Mouse (Mus musculus): ENCODE results near the gene Arhgef2. TPM values are rescaled to one million over a fixed set of nuclear protein-coding genes. Genes with fewer than 3 reads are reported as not detected.
"Not testable (repeated sequence)": the region's sequence is repeated elsewhere in the genome, so short reads cannot be mapped to it uniquely, and the experiment has no call there.

The Arhgef2 gene
- total RNA-seq, 2 experiments from 2014 or later = 42.5 to 48.1 TPM

DNA sequence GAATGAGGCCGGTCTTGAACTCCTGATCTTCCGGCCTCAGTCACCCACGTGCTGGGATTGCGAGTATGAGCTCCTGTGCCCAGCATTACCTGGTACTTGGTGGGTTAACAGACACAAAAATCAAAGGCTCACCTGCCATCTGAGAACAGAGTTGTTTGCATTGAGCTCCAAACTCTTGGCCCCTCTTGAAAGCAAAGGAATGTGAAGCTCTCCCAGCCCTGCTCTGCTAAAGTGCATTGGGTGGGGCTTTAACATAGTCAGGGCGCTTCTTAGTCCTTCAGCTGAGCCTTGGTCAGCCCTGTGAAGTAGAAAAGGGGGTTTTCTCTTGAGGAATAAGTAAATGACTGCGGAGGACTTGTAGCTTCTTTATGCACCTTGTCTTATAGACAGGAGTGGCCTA lies 20.0 kb upstream of the Arhgef2 start:
- intact Hi-C loops (cut with DNase I; ENCODE audit: low total_unique reads) = no loop called here
- no peak for DNase-seq

DNA sequence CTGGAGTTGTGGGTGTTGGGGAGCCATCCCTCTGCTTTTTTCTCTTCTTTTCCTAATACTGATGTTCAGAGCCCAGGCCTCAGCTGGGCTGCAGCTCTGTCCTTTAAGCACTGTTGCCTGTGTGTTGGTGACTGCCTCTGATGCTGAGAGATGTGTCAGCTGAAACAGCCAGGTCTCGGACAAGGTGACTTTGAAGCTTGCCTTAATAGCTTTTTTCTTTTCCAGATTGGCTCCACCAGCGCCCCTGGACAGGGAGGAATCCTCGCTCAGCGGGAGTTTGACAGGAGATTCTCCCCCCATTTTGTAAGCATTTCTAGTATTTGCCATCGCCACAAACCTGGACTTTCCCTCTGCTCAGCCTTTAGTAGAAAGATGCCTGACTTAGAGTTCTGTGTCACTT lies 19.1 kb upstream of the Arhgef2 start:
- intact Hi-C loops (cut with DNase I; ENCODE audit: low total_unique reads) = no loop called here
- no peak for DNase-seq

DNA sequence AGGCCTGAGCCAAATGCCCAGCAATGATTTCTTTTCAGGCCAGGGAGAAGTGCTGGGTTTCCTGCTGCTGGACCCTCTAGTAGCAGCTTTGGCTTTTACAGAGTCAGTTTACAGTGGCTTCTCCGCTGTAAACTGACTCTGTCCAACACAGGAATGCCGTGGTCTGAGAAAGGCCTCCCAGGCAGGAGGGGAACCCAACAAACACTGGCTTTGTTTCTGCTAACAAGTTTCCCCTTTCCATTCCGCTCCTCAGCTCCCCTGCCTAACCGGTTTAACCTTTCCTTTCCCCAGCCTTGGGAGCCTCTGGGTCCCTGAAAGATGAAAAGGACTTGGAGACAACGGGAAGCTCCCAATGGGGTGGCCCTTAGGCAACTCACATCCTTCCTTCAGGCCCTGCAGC lies 15.5 kb upstream of the Arhgef2 start:
- intact Hi-C loops (cut with DNase I; ENCODE audit: low total_unique reads) = no loop called here
- DNase-seq = no peak

DNA sequence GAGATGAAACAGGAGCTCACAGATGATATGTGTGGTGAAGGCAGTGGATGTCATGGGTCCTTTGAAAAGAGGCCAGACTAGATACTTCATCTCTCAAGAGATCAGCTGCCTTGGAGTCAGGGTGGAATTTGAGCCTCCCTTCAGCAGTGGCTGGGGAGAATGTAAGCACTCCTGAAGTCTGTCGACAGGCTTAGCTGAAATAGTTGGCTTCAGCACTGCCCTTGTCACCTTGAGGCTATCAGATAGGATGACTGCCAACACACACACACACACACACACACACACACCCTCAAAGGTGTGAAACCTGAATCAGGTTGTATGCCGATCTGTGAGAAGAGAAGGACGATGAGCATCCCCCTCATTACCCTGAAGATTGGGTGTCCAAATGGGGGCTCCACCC lies 14.7 kb upstream of the Arhgef2 start:
- no peak for DNase-seq
- intact Hi-C loops (cut with DNase I; ENCODE audit: low total_unique reads) = no loop called here

DNA sequence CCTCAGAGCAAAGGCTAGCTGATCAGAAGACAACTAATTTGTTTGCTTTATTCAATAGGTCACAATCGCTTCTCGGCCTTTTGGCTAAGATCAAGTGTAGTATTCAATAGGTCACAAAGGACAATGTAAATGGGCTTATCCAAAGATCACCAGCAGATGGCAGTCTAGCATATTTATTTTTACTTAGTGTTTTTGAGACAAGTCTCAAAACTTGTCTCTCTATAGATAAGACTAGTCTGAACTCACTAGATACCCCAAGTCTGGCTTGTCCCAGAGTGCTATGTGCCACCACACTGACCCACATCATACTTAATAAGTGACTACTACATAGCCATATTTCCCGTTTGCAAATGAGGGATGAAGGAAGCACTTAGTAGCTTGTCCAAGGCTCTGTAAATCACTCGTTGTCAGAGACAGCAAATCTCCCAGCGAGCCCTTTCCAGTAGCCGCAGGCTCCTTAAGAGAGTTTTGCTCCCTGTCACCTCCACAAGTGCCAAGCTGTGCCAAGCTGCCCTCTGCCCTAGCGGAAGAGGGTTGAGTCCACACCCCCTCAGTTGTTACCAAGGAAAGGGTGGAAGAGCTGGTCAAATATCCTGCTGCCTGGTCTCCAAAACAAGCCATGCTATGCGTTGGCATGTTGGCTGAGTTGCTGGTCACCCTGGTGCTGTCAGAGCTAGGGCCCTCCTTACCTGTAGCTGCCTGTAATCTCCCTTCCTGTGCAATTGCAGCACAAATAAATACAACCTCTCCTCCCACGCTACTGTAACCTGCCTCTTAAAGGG lies 13.6 kb upstream of the Arhgef2 start:
- intact Hi-C loops (cut with DNase I; ENCODE audit: low total_unique reads) = no loop called here
- DNase-seq = no peak

DNA sequence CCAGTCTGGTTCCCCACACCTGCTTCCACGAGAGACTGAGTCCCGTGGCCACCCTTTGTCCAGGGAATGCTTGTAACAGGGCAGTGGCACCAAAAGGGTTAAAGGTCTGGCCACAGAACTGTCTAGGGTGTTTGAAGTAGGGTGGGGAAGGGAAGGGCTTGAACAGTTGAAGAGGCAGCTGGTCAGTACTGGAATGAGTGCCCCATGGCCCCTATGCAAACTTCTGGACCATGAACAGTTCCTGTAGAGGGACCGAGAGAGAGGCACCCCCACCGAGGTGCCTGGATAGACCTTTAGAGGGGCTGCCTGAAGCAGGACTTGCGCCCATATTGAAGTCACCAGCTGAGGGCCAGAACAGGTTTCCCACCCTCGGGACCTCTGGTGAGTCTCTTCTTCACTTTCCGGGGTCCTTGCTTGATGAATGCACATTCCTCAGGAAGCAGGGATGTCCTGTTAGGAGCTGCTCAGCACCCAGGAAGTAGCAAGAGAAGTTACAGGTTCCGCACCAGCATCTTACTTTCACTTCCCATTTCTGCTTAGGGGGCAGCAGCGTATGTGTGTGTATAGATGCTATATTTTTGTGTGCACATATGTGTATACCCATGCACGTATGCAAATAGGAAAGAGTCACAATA lies 12.7 kb upstream of the Arhgef2 start:
- DNase-seq = no peak
- intact Hi-C loops (cut with DNase I; ENCODE audit: low total_unique reads) = no loop called here

DNA sequence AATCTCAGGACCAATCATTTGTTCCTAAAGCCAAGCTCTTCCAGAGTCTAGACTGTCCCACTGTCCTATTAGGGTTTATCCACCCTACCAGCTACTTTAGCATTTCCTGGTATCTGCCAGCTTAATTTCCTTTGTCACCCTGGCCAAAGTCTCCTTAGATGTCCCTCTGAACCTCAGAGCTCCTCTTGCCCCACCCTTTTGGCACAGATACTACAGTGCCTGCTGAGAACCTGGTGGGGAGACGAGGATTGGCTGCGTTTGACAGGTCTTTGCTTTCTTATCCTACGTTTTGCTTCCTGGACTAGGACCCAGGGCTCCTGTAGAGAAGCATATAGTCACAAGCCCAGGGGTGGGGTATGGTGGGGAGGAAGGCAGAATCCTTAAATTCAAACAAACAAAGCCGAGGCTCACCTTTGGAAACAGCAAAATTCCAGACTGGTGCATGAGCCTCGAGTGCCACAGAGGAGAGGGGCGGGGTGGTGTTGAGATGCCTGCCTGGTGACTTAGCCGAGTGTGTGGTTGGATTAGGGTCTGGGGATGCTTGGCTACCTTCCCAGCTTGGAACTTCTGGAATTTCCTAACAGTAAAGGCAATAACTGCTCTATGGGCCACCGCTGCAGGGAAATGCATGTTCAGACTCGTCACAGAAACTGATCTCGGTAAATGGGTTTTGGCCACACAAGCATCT lies 11.7 kb upstream of the Arhgef2 start:
- intact Hi-C loops (cut with DNase I; ENCODE audit: low total_unique reads) = no loop called here
- no peak for DNase-seq

DNA sequence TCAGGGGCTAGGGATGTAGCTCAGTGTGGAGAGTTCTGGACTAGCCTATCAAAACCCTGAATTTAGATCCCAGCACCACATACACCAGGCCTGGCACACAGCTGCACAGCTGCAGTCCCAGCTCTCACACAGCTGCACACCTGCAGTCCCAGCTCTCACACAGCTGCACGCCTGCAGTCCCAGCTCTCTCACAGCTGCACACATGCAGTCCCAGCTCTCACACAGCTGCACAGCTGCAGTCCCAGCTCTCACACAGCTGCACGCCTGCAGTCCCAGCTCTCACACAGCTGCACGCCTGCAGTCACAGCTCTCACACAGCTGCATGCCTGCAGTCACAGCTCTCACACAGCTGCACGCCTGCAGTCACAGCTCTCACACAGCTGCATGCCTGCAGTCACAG lies 9.2 kb upstream of the Arhgef2 start:
- intact Hi-C loops (cut with DNase I; ENCODE audit: low total_unique reads); DNase-seq: not testable (repeated sequence)

DNA sequence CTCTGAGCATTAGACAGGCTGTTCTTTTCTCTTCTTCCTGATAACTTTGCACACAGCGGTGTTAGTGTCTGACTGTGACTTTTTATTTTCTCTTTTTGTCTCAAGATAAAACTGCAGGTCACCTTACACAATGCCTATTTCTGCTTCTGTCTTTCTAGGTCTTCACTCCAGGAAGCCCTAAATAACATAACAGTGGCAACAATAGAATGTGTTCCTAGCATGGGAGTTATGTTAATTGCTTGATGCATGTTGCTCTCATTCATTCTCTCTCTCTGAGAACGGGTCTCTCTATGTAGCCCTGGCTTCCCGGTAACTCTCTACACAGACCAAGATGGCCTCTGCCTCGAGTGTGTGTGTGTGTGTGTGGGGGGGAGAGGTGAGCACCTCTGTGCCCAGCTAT lies 3.3 kb upstream of the Arhgef2 start:
- DNase-seq = no peak
- intact Hi-C loops (cut with DNase I; ENCODE audit: low total_unique reads) = no loop called here

DNA sequence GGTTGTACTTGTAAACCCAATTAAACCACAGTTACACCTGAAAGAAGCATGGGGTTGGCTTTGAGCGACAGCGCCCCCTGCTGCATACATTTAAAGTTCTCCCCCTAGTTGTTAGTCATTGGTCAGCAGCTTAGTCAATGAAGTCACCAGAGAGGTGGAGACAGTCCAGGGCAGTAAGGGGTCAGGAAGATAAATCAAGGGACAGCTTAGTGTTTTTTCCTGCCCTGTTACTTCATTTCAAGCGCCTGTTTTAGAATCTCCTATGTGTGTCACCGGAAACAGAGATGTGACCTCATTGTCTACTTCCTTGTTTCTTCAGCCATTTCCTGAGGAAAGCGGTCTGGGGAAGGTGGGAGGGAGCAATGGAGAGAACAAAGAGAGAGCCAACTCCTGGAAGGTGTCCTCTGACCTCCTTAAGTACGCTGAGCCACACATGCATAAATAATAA lies 2.0 kb upstream of the Arhgef2 start:
- peak; percentile 60 for DNase-seq
- intact Hi-C loops (cut with DNase I; ENCODE audit: low total_unique reads) = no loop called here

DNA sequence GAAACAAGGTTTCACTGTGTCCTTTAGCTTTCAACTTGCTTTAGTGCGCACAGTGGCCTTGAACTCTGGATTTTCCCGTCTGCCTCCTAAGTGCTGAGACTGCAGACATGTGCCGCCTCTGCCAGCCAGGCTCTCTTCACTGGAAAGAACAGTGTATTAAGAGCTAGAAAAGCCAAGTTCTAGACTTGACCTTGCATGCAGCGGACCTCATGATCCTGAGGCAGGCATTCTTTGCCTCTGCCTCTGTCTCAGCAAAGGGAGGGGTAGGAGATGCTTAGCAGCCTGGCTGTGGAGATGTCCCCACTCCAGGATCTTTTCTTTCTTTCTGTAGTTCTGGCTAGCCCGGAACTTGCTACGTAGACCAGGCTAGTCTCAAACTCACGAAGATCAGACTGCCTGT lies 903 bp upstream of the Arhgef2 start:
- DNase-seq = no peak
- intact Hi-C loops (cut with DNase I; ENCODE audit: low total_unique reads) = no loop called here

DNA sequence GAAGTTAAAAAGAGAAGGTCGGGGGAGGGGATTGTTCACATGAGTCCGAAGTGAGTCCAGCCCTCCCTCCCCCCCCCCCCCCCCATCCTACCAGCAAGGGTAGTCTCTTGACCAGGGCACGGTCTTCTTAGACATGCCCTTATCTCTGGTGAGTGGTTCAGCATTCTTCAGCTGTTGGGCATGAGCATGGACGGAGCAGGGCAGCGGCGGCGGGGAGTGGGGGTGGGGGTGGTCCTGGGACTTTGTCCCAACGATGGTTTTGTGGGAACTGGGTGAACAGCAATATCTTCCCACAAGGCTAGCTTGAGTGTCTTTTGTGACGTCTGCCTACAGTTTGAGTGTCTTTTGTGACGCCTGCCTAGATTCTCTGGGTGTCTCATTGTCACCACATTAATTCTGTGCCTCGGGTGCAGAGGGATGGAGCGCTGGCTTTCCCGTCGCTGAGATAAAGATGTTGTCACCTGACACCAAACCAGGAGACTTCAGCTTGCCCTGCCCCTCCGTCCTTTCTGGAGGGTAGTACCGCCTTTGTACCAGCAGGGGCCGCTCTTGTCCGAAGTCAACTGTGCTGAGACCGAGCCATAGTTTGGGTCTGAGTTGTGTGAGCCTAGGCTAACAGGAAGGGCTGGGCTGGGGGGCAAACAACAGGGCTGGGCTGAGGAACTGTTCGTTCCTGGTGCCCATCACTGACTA lies 1.4 kb downstream of the Arhgef2 start:
- intact Hi-C loops (cut with DNase I; ENCODE audit: low total_unique reads) = no loop called here
- peak; percentile 85 for DNase-seq

DNA sequence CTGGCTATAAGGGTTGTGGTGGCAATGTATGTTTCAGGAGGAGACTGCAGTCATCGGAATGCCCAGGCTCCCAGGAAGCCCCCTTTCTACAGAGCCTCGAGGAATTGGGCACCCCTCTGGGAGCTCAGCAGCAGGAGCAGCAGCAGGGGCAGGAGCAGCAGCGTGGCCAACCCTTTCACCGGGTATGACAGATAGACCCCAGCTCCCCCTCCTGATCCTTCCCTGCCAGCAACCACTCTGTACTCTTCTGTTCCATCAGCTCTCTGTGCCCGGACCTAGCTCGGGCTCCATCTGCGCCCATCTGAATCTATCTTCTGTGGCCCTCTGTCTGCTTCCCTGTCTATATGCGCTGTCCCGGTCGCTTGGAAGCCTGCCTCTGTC lies 2.0 kb downstream of the Arhgef2 start:
- intact Hi-C loops (cut with DNase I; ENCODE audit: low total_unique reads) = loop anchor here (2.0 kb wide), 1 partner anchor 25 kb away; no protein-coding TSS in a partner anchor
- no peak for DNase-seq

DNA sequence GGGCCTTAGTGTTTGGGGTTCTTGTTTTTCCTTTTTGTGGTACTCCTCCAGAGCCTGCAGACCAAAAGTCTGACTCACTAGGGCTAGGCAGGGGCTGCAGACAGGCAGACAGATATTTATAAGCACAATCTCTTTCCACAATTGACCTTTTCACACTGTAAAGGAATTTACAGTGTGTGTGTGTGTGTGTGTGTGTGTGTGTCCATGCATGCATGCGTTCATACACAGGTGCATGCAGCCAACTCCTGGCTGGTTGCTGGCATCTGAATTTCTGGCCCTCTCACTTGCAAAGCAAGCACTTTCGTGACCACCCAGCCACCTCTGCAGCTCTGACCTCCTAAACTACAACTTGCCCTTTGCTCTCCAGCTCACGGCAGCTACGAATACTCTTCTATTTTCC lies 3.3 kb downstream of the Arhgef2 start:
- intact Hi-C loops (cut with DNase I; ENCODE audit: low total_unique reads) = loop anchor here (2.0 kb wide), 1 partner anchor 24 kb away; no protein-coding TSS in a partner anchor

DNA sequence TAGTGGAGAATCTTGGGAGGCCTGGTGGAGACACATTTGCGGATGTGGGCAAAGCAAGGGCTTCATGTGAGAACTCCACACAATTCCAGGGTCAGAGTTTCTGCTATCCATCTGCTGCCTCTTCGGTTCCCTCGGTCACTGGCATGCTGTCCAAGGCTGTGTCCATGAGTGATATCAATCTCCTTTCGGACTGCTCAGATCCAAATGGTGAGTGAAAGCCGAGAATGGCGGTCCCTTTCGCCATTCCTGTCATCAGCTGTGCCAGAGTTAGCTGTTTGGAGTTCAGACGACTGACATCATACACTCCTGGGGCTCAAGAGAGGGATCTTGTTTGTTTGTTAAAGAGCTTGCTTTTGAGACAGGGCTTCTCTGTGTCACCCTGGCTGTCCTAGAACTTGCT lies 8.7 kb downstream of the Arhgef2 start:
- DNase-seq = no peak
- intact Hi-C loops (cut with DNase I; ENCODE audit: low total_unique reads) = no loop called here

More for the DNA sequence above, 3.3 kb downstream of the Arhgef2 start:
- DNase-seq = no peak

DNA sequence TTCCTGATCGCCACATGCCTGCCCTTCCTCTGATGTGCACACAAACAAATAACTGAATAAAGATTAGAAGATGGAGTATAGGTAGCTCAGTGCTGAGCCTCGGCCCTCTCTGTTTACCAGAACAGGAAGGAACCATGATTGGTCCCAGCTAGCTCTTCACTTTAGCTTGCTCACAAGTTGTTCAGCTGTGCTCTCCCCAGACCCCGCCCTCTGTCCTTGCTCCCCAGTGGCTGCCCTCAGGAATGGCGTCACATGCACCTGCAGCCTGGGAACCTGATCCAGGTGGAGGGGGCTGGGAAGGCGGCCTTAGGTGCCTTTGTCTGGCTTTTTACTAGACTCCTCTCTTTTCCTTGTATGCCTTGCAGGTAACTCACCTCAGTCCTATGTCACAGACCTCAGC lies 9.4 kb downstream of the Arhgef2 start:
- intact Hi-C loops (cut with DNase I; ENCODE audit: low total_unique reads) = no loop called here
- no peak for DNase-seq

DNA sequence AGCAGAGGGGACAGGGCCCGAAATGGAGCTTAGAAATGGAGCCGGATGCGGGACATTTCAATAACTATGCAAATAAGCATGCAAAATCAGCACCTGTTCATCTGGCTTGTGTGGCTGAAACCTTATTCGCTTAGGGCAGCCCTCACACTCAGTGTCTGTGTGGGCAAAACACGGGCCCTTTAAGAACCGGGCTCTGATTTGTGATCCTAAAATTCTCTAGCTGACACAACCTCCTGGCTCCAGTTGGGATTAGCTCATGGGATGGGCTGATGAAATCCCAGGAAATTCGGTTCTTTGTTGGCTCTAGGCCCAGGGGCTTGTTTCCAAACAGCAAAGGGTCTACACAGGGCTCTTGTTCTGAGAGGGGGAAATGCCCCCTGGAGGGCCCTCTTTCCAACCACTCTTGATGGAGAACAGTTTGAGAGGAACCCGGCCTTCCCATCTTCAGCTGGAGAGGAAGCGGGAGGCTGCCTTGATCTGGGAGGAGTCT lies 10.2 kb downstream of the Arhgef2 start:
- intact Hi-C loops (cut with DNase I; ENCODE audit: low total_unique reads) = no loop called here
- peak; percentile 79 for DNase-seq

DNA sequence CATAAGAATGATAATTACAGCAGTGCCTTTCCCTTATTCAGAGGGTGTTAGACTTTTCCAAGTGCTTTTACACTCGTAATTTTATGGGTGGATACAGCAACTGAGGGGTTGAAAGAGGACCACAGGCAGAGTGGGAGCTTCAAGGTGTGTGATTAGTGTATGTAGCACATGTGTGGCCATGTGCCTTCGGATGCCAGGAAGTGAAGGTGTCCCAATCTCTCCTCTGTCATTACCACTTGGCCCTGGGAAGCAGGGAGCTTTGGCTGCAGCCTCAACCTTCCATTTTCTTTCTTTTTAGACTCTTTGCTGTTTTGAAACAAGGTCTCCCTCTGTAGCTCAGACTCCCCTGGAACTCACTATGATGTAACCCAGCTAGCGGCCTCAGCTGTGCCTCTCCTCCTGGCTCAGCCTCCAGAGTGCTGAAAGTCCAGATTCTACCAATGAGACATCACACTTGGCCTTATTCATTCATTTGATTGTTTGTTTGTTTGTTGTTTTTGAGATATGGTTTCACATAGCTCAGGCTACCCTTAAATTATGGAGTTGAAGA lies 11.3 kb downstream of the Arhgef2 start:
- intact Hi-C loops (cut with DNase I; ENCODE audit: low total_unique reads) = no loop called here
- no peak for DNase-seq

DNA sequence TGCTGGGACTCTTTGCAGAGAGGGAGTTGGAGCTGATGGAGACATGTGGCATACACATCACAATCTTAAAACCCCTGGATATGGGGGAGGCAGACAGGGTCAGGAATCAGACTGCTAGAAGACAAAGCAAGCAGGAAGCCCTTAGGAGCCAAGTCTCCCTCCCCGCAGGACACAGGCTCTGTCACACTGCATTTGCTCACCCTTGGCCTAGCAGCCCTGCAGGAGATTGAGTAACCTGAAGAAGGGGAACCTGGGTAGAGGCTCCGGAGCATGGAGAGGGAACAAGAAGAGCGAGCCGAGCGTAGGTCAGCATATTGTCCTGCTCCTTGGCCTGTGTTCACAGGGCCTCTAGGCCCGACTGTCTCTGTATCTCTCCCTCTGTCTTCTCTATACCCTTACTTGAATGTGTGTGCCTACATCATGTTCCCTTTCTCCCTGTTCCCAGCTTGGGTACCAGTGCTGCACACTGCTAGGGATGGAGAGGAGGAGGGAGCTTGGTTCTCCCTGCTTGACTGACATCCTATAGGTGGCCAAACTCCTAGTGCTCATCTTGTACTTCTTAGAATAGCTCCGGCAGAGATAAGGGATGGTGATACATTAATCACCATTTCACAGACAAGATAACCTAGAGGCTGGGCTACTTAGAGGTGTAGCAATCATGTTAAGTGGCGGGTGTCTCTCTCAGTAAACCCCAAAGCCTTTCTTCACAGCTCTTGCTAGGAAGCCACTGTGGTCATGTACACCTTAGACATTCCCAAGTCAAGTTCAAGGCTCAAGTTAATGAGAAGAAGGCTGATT lies 12.5 kb downstream of the Arhgef2 start:
- no peak for DNase-seq
- intact Hi-C loops (cut with DNase I; ENCODE audit: low total_unique reads) = no loop called here
